Mouse (Mus musculus) neutrophil, adult 5-6 weeks (primary cell): ENCODE measurements around the gene H2-DMa. TPM values are rescaled to one million over a fixed set of nuclear protein-coding genes. Genes with fewer than 3 reads are reported as not detected.

Source experiments
- ATAC-seq: fragments of 151-379, 151-347 bp; 2 replicates; pipeline ENCODE4 v1.8.0; 2017; ENCODE audit warnings: mild to moderate bottlenecking, moderate TSS enrichment; ENCODE audit not compliant: insufficient number of reproducible peaks, poor library complexity, low FRiP score, severe bottlenecking; ENCODE audit errors: extremely low read depth
- total RNA-seq: library from RNA; stranded (forward); fragments of 200-1000 nt; gene quantifications from 2 replicates; pipeline ENCODE4 v1.2.3, GENCODE M21; 2017

H2-DMa gene
- total RNA-seq, 1 experiment from 2014 or later = 221 TPM

GRCm38 (mm10) chr17:34121879-34122187 is 2.5 kb downstream of the H2-DMa start:
- ATAC-seq = no peak

- ATAC-seq = peak; percentile 25
Measured at GRCm38 (mm10) chr17:34122188-34122984, 3.0 kb downstream of the H2-DMa start, which contains the start of gene Brd2. Gene Brd2 (minus strand): TSS chr17:34122634.

- no peak for ATAC-seq
Measured at GRCm38 (mm10) chr17:34123111-34123510, 3.8 kb downstream of the H2-DMa start.

GRCm38 (mm10) chr17:34123518-34123917 is 4.2 kb downstream of the H2-DMa start:
- no peak for ATAC-seq

GRCm38 (mm10) chr17:34124649-34125048 is 5.3 kb downstream of the H2-DMa start:
- ATAC-seq = no peak

- ATAC-seq = no peak
Measured at GRCm38 (mm10) chr17:34126826-34127420, 7.6 kb downstream of the H2-DMa start.

GRCm38 (mm10) chr17:34127475-34127874 is 8.1 kb downstream of the H2-DMa start:
- ATAC-seq = peak; percentile 83

GRCm38 (mm10) chr17:34128264-34128937 is 9.1 kb downstream of the H2-DMa start:
- no peak for ATAC-seq

- ATAC-seq = peak; percentile 24; the same call in 1 of the 2 replicates
Measured at GRCm38 (mm10) chr17:34128944-34129791, 9.8 kb downstream of the H2-DMa start.

GRCm38 (mm10) chr17:34130073-34130947 is 11.0 kb downstream of the H2-DMa start:
- no peak for ATAC-seq

GRCm38 (mm10) chr17:34131911-34132310 is 12.6 kb downstream of the H2-DMa start:
- ATAC-seq = no peak

GRCm38 (mm10) chr17:34133289-34133688 is 13.9 kb downstream of the H2-DMa start:
- no peak for ATAC-seq

- no peak for ATAC-seq
Measured at GRCm38 (mm10) chr17:34134451-34134850, 15.1 kb downstream of the H2-DMa start.

- peak; percentile 95 for ATAC-seq
Measured at GRCm38 (mm10) chr17:34135297-34136224, 16.2 kb downstream of the H2-DMa start.

GRCm38 (mm10) chr17:34137601-34138000 is 18.3 kb downstream of the H2-DMa start:
- no peak for ATAC-seq

GRCm38 (mm10) chr17:34138655-34139054 is 19.3 kb downstream of the H2-DMa start:
- no peak for ATAC-seq

GRCm38 (mm10) chr17:34139416-34139815 is 20.1 kb downstream of the H2-DMa start:
- no peak for ATAC-seq
